Mouse (Mus musculus): ENCODE results near the gene Psg20.
A peak's percentile ranks its signal among the peaks of the same experiment; 100 is the strongest.
"Not testable (repeated sequence)": the region's sequence is repeated elsewhere in the genome, so short reads cannot be mapped to it uniquely, and the experiment has no call there.

Psg20 gene

GRCm38 (mm10) chr7:18686085-18686484 is at the start of gene Psg20:
Psg20 (minus strand) TSS chr7:18686185.
- DNase-seq = no peak

- no peak for DNase-seq
These were observed 48.5 kb upstream of the Psg20 start for GRCm38 (mm10) chr7:18734451-18734850.

- no peak for DNase-seq
These were observed 47.1 kb upstream of the Psg20 start for GRCm38 (mm10) chr7:18733111-18733510.

- no peak for DNase-seq
These were observed 42.4 kb upstream of the Psg20 start for GRCm38 (mm10) chr7:18728391-18728790.

GRCm38 (mm10) chr7:18725931-18726330 is 39.9 kb upstream of the Psg20 start:
- not testable (repeated sequence) for DNase-seq

GRCm38 (mm10) chr7:18724001-18724400 is 38.0 kb upstream of the Psg20 start:
- DNase-seq = no peak

GRCm38 (mm10) chr7:18717790-18718189 is 31.8 kb upstream of the Psg20 start, which contains the start of gene Psg22:
Psg22 (plus strand) TSS chr7:18718090.
- DNase-seq = no peak

- peak; percentile 9 to 38 for DNase-seq
These were observed 29.6 kb upstream of the Psg20 start for GRCm38 (mm10) chr7:18715546-18715945.

- no peak for DNase-seq
These were observed 24.9 kb upstream of the Psg20 start for GRCm38 (mm10) chr7:18710846-18711245.

- peak in 1 of 2 experiments; percentile 6 for DNase-seq
These were observed 24.3 kb upstream of the Psg20 start for GRCm38 (mm10) chr7:18710331-18710730.

GRCm38 (mm10) chr7:18685586-18685985 is 399 bp downstream of the Psg20 start:
- DNase-seq = no peak

- peak in 1 of 2 experiments; percentile 6 for DNase-seq
These were observed 6.2 kb downstream of the Psg20 start for GRCm38 (mm10) chr7:18679772-18680171.

- not testable (repeated sequence) for DNase-seq
These were observed 29.4 kb downstream of the Psg20 start, which contains the start of gene Psg21 for GRCm38 (mm10) chr7:18656625-18657024. Psg21 (minus strand) TSS chr7:18656725.

- DNase-seq = not testable (repeated sequence)
These were observed 59.1 kb downstream of the Psg20 start for GRCm38 (mm10) chr7:18626921-18627320.

Measured in lung, postnatal 4 days (tissue).